In the genomic region with DNA sequence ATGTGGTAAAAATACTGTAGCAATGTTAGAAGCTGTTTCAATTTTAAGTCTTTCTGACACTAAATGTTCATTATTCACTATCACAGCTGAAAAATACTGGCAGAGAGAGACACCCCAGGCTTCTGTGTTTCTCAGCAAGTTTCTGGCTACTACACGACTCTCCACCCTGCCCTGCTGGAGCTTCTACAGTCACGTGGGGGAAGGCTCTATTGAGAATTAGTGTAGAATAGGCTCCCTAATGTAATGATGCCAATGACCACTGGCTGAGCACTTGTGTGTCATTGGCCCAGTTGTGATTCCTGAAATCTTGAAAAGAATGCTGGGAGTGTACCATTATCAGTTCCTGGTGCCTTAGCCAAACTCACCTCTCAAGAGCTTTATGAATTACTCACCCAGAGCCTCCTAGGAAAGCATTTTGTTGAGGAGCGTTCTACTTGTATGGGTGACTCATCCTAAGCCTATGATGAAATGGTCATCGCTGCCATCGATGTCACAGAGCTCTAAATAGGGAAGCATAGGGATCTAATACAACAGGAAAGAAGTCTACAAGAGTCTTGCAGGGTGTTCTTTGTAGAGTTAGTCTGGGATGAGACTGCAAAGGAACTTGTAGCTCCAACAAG, we compare ENCODE assay signal across 21 mouse cellular contexts.
DNase-seq lines count a peak whose midpoint lies in the region; ATAC-seq and TF ChIP-seq lines count a peak whose summit lies in the region.
"Had no signal": no experiment of that assay in that cellular context is flagged by ENCODE, and none has a peak within 500 bp of the region (broad histone marks: within the 10 kb centered on the region; RNA-seq: fewer than 3 reads in every experiment).

No protein-coding gene starts in this region.

- intact Hi-C loops in heart, postnatal 14 days (cut with DNase I), result loop anchor here (5.0 kb wide), 1 partner anchor 132 kb away; no protein-coding TSS in a partner anchor

- H3K9me3 ChIP-seq in heart, postnatal 0 days (replicated peaks; ENCODE audit: control insufficient read depth, low read length), result peaks cover 4% of the 10 kb centered on the region; the same call in 1 of the 2 replicates
- H3K9me3 ChIP-seq: embryonic facial prominence, embryonic 15.5 days; forebrain, embryonic 13.5 days; G1E; hindbrain, embryonic 13.5 days; limb, embryonic 12.5 days; liver, embryonic 13.5 days; megakaryocyte, embryonic 14.5 days; midbrain, embryonic 15.5 days; neural tube, embryonic 12.5 days had no signal

- no peak overlapping the region for H3K9ac ChIP-seq in heart, postnatal 0 days (replicated peaks; ENCODE audit: low read depth, low read length)
- H3K9ac ChIP-seq: embryonic facial prominence, embryonic 15.5 days; forebrain, embryonic 13.5 days; hindbrain, embryonic 13.5 days; limb, embryonic 12.5 days; liver, embryonic 13.5 days; midbrain, embryonic 15.5 days; neural tube, embryonic 12.5 days had no signal

- no peaks in the 10 kb centered on the region for H3K36me3 ChIP-seq in heart, postnatal 0 days (replicated peaks; ENCODE audit: control insufficient read depth, insufficient read depth, low read length)
- H3K36me3 ChIP-seq in C2C12 (ENCODE audit: control insufficient read depth, insufficient read depth), result no peaks in the 10 kb centered on the region
- H3K36me3 ChIP-seq: embryonic facial prominence, embryonic 15.5 days; G1E; hindbrain, embryonic 13.5 days; limb, embryonic 12.5 days; liver, embryonic 13.5 days; midbrain, embryonic 15.5 days; neural tube, embryonic 12.5 days had no signal

- ATAC-seq in frontal cortex, adult (ENCODE audit: low TSS enrichment), result peak; percentile 49; the same call in 1 of the 2 replicates
- 0 out of 2 replicates have a peak, but pooled peaks have one; percentile 18 for ATAC-seq in heart, postnatal 0 days (ENCODE audit: insufficient read depth, low read depth)
- ATAC-seq: CD4-positive, CD25-positive, alpha-beta regulatory T cell, adult 4 months; forebrain, embryonic 13.5 days; midbrain, embryonic 15.5 days had no signal

- no peaks in the 10 kb centered on the region for H3K79me3 ChIP-seq in C2C12 (ENCODE audit: low read depth)

- H3K4me3 ChIP-seq in heart, postnatal 0 days (ENCODE audit: low read depth, low read length), result no peak overlapping the region
- H3K4me3 ChIP-seq in C2C12 (ENCODE audit: insufficient read depth, poor library complexity, severe bottlenecking), result no peak overlapping the region
- H3K4me3 ChIP-seq: embryonic facial prominence, embryonic 15.5 days; forebrain, embryonic 13.5 days; hindbrain, embryonic 13.5 days; limb, embryonic 12.5 days; liver, embryonic 13.5 days; megakaryocyte, embryonic 14.5 days; midbrain, embryonic 15.5 days; neural tube, embryonic 12.5 days had no signal

- H3K79me2 ChIP-seq in C2C12 (ENCODE audit: control insufficient read depth, insufficient read depth), result no peaks in the 10 kb centered on the region

- no peak overlapping the region for H3ac ChIP-seq in C2C12 (ENCODE audit: control insufficient read depth, insufficient read length, low read depth)

- WGBS in heart, postnatal 0 days, result 58% methylated on average over 5 of the region's 5 CpGs

- peak overlapping the region; percentile 19; the same call in 1 of the 2 replicates for H3K27ac ChIP-seq in heart, postnatal 0 days (ENCODE audit: low read depth)
- H3K27ac ChIP-seq: forebrain, embryonic 13.5 days; limb, embryonic 12.5 days; liver, embryonic 13.5 days; midbrain, embryonic 15.5 days; neural tube, embryonic 12.5 days had no signal

- no peaks in the 10 kb centered on the region for H3K27me3 ChIP-seq in heart, postnatal 0 days (ENCODE audit: control insufficient read depth, insufficient read depth, low read length)
- no peaks in the 10 kb centered on the region for H3K27me3 ChIP-seq in C2C12 (ENCODE audit: control insufficient read depth, insufficient read depth, insufficient read length)
- H3K27me3 ChIP-seq: embryonic facial prominence, embryonic 15.5 days; forebrain, embryonic 13.5 days; hindbrain, embryonic 13.5 days; limb, embryonic 12.5 days; liver, embryonic 13.5 days; midbrain, embryonic 15.5 days; neural tube, embryonic 12.5 days had no signal

- TF ChIP-seq EP300 in heart, postnatal 0 days (IDR thresholded peaks at IDR 0.05; ENCODE audit: low read depth), result no peak

- peaks cover 13% of the 10 kb centered on the region for H3K4me1 ChIP-seq in heart, postnatal 0 days (ENCODE audit: control insufficient read depth, insufficient read depth)
- H3K4me1 ChIP-seq: forebrain, embryonic 13.5 days; liver, embryonic 13.5 days; midbrain, embryonic 15.5 days; neural tube, embryonic 12.5 days had no signal

- TF ChIP-seq CTCF in heart, postnatal 0 days (IDR thresholded peaks at IDR 0.05; ENCODE audit: low read depth), result no peak
- no peak for TF ChIP-seq CTCF in C2C12 (IDR thresholded peaks at IDR 0.05; ENCODE audit: control insufficient read depth, insufficient read depth, insufficient read length)

- DNase-seq in frontal cortex, postnatal 10 days (ENCODE audit: low spot score in 2 of 2), result no peak
- DNase-seq in heart, postnatal 0 days (ENCODE audit: low spot score), result peak; percentile 35
- no peak for DNase-seq in heart, postnatal 14 days
- DNase-seq in fat pad, adult 2 months (ENCODE audit: extremely low read depth, low read depth, low spot score), result peak; percentile 25
- DNase-seq in right cerebral cortex, postnatal 10 days (ENCODE audit: low spot score in 2 of 2), result no peak
- no peak for DNase-seq in embryo, embryonic 10.5 days (ENCODE audit: low spot score)
- DNase-seq: adrenal gland, postnatal 10 days; cerebellum, adult 8-10 months; liver, embryonic 13.5 days; thymus, postnatal 14 days had no signal

- H3K4me2 ChIP-seq in heart, postnatal 0 days (ENCODE audit: low read depth, low read length), result no peak overlapping the region
- H3K4me2 ChIP-seq: embryonic facial prominence, embryonic 15.5 days; forebrain, embryonic 13.5 days; hindbrain, embryonic 13.5 days; limb, embryonic 12.5 days; liver, embryonic 13.5 days; midbrain, embryonic 15.5 days; neural tube, embryonic 12.5 days had no signal

TF ChIP-seq in C2C12, 6 proteins besides CTCF, POLR2A, EP300 and RAD21:
- TF ChIP-seq MAX (IDR thresholded peaks at IDR 0.05) (no peak), FOSL1 (IDR thresholded peaks at IDR 0.05; ENCODE audit: insufficient read depth, low read length, poor library complexity, severe bottlenecking) (no peak), USF1 (IDR thresholded peaks at IDR 0.05; ENCODE audit: low read depth) (peak; percentile 56), MYOD1 (IDR thresholded peaks at IDR 0.05; ENCODE audit: control insufficient read depth, insufficient read length, low read depth) (no peak), MYOG (IDR thresholded peaks at IDR 0.05; ENCODE audit: control insufficient read depth, extremely low read depth, insufficient read length) (no peak), CEBPB (IDR thresholded peaks at IDR 0.05; ENCODE audit: low read depth) (peak; percentile 51)

Comparison
In these comparisons a context has a peak if more than half of its experiments do, and no peak if none do; other contexts are left out.
1. DNase-seq: peak in heart, postnatal 0 days (single experiment) and fat pad, adult 2 months (single experiment); none in frontal cortex, postnatal 10 days (0 of 2), heart, postnatal 14 days (0 of 2), right cerebral cortex, postnatal 10 days (0 of 2) and embryo, embryonic 10.5 days (single experiment).